Mouse (Mus musculus) neural tube, embryonic 12.5 days (tissue): ENCODE measurements around the gene Safb2. TPM values are rescaled to one million over a fixed set of nuclear protein-coding genes. Genes with fewer than 3 reads are reported as not detected.

Source experiments
- ATAC-seq: fragments of 200-750 bp; cut with Nextera tagmentation; 2 replicates; pipeline ENCODE4 v1.8.0; 2017; ENCODE audit warnings: low read depth, mild to moderate bottlenecking, moderate TSS enrichment, moderate library complexity; ENCODE audit not compliant: low FRiP score
- H3K27ac ChIP-seq: fragments of 300-500 bp; sonication (generic); 2 replicates; pipeline ENCODE4 v1.5.1; 2016
- H3K27me3 ChIP-seq: fragments of 300-500 bp; sonication (generic); replicated peaks from 2 replicates; pipeline ENCODE4 v1.6.1; 2016; ENCODE audit warnings: mild to moderate bottlenecking
- H3K36me3 ChIP-seq: fragments of 300-500 bp; sonication (generic); 2 replicates; pipeline ENCODE4 v1.6.1; 2016; ENCODE audit warnings: mild to moderate bottlenecking
- H3K4me1 ChIP-seq: fragments of 300-500 bp; sonication (generic); 2 replicates; pipeline ENCODE4 v1.6.1; 2016
- H3K4me2 ChIP-seq: fragments of 300-500 bp; sonication (generic); replicated peaks from 2 replicates; pipeline ENCODE4 v1.6.1; 2016; ENCODE audit warnings: mild to moderate bottlenecking
- H3K4me3 ChIP-seq: fragments of 300-500 bp; sonication (generic); 2 replicates; pipeline ENCODE4 v1.5.1; 2016
- H3K9ac ChIP-seq: fragments of 300-500 bp; sonication (generic); 2 replicates; pipeline ENCODE4 v1.6.1; 2016; ENCODE audit warnings: mild to moderate bottlenecking
- H3K9me3 ChIP-seq: fragments of 300-500 bp; sonication (generic); 2 replicates; pipeline ENCODE4 v1.6.1; 2016; ENCODE audit warnings: mild to moderate bottlenecking
- WGBS: fragments of 180-500 bp; shearing (Covaris S2); methylation state at CpG from one replicate; pipeline ENCODE4 v1.1.7; 2016; 5-methylcytosine and 5-hydroxymethylcytosine counted together
- polyA plus RNA-seq: library from polyadenylated mRNA; unstranded; fragments of >200 nt; fragmentation: Nextera tagmentation; extraction: Ambion mirVana; gene quantifications from 2 replicates; pipeline ENCODE4 v1.2.1, GENCODE M21; 2016

The Safb2 gene
- polyA plus RNA-seq, 1 experiment from 2014 or later: 90.5 TPM

DNA sequence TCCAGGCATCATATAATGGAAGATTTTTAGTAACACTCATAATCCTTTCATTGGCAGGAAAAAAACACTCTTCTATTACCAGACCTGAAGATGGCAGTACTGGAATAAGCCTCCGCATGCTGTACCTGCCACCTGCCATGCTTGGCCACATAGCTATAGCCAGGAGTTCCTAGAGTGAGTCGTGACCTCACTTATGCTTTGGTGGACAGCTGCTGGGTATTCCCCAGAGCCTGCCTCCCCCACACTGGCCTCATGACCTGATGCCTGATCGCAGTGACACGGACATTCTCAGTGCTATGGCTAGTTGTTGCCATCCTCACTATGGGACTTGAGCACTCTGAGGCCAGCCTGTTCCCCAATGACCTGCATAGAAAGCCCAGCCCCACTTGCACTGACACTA is 14.1 kb downstream of the Safb2 start:
- peaks cover 3% of the 10 kb centered on the region; the same call in 1 of the 2 replicates for H3K4me1 ChIP-seq
- H3K9me3 ChIP-seq: no peaks in the 10 kb centered on the region
- ATAC-seq: no peak
- WGBS: 94% methylated on average over 4 of the region's 4 CpGs
- H3K9ac ChIP-seq: no peak overlapping the region
- H3K27me3 ChIP-seq: no peaks in the 10 kb centered on the region
- peaks cover 95% of the 10 kb centered on the region for H3K36me3 ChIP-seq
- no peak overlapping the region for H3K4me3 ChIP-seq
- no peak overlapping the region for H3K27ac ChIP-seq
- H3K4me2 ChIP-seq: no peak overlapping the region

DNA sequence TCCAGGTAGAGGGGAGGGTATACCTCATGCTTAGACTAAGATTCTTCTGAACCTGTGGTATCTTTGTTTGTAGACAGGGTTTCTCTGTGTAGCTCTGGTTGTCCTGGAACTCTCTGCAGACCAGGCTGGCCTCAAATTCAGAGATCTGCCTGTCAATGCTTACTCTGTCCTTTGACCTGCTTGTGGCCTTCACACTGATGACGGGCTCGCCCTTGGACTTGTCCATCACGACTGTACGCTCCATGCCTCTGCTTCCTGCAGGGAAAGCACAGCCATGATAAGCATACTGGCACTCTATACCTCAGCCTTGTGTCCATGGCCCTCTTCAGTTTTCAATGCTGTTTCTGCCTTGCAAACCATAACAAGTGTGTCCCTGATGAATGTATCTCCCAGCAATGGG is 17.0 kb downstream of the Safb2 start:
- H3K36me3 ChIP-seq: peaks cover 97% of the 10 kb centered on the region
- H3K9me3 ChIP-seq: no peaks in the 10 kb centered on the region
- no peak for ATAC-seq
- no peaks in the 10 kb centered on the region for H3K4me1 ChIP-seq
- no peak overlapping the region for H3K4me3 ChIP-seq
- WGBS: over 99% methylated on average over 4 of the region's 4 CpGs
- no peaks in the 10 kb centered on the region for H3K27me3 ChIP-seq
- no peak overlapping the region for H3K9ac ChIP-seq
- no peak overlapping the region for H3K4me2 ChIP-seq
- no peak overlapping the region for H3K27ac ChIP-seq

- no peak for ATAC-seq
- 88% methylated on average over 5 of the region's 5 CpGs for WGBS
- Histone ChIP-seq H3K4me3 (no peak overlapping the region), H3K27me3 (no peaks in the 10 kb centered on the region), H3K36me3 (peaks cover 98% of the 10 kb centered on the region), H3K9ac (no peak overlapping the region), H3K27ac (no peak overlapping the region), H3K4me1 (no peaks in the 10 kb centered on the region), H3K9me3 (no peaks in the 10 kb centered on the region), H3K4me2 (no peak overlapping the region)
Observed at GRCm38 (mm10) chr17:56566918-56567317, 17.5 kb downstream of the Safb2 start.

DNA sequence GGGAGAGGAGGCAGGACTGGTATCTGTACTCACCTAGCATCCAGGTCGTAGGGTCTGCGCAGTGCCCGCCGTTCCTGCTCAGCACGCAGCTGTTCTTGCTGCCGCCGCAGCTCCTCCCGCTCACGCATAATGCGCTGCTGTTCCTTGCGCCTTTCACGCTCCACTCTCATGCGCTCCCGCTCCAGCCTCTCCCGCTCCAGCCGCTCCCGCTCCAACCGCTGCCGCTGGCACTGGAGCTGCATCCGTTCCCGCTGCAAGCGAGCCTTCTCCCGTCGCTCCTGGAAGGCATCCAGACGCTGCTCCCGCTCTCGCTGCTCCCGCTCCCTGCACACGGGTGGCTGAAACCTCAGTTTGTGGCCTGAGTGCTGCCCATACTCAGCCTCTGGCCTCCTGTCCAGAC is 18.1 kb downstream of the Safb2 start:
- 96% methylated on average over 29 of the region's 29 CpGs for WGBS
- Histone ChIP-seq H3K27ac (no peak overlapping the region), H3K9ac (no peak overlapping the region), H3K4me2 (no peak overlapping the region), H3K36me3 (peaks cover 98% of the 10 kb centered on the region), H3K4me3 (no peak overlapping the region), H3K27me3 (no peaks in the 10 kb centered on the region), H3K4me1 (no peaks in the 10 kb centered on the region), H3K9me3 (no peaks in the 10 kb centered on the region)
- ATAC-seq: no peak

DNA sequence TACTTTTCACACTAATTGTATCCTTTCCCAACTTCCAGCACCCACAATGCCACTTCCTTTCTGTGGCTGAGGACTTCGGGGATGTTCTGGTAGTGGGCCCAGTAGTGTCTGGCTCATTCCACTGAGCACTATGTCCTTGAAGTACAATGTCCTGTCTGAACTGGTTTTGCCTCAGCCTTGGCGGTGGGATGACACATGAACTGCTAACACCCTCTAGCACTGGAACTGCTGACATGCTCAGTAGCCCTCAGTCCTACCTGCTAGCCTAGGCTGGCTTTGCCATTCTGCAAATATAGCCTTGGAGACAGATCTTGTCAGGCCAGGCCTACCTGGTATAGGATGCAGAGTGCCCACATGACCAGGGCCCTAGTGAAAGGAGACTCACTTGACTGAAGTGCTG is 22.5 kb downstream of the Safb2 start:
- no peaks in the 10 kb centered on the region for H3K27me3 ChIP-seq
- ATAC-seq: no peak
- no peak overlapping the region for H3K4me2 ChIP-seq
- H3K4me1 ChIP-seq: no peaks in the 10 kb centered on the region
- no peak overlapping the region for H3K9ac ChIP-seq
- H3K36me3 ChIP-seq: peaks cover 61% of the 10 kb centered on the region
- WGBS: 99% methylated on average over 2 of the region's 2 CpGs
- no peak overlapping the region for H3K4me3 ChIP-seq
- no peak overlapping the region for H3K27ac ChIP-seq
- H3K9me3 ChIP-seq: no peaks in the 10 kb centered on the region

- Histone ChIP-seq H3K4me2 (no peak overlapping the region), H3K9ac (no peak overlapping the region), H3K9me3 (no peaks in the 10 kb centered on the region), H3K4me3 (no peak overlapping the region), H3K36me3 (peaks cover 44% of the 10 kb centered on the region), H3K4me1 (no peaks in the 10 kb centered on the region), H3K27me3 (no peaks in the 10 kb centered on the region), H3K27ac (no peak overlapping the region)
- ATAC-seq: no peak
- 87% methylated on average over 1 of the region's 1 CpGs for WGBS
Observed at GRCm38 (mm10) chr17:56560131-56560530, 24.3 kb downstream of the Safb2 start.

- 81% methylated on average over 3 of the region's 3 CpGs for WGBS
- H3K4me3 ChIP-seq: no peak overlapping the region
- H3K27me3 ChIP-seq: no peaks in the 10 kb centered on the region
- 0 out of 2 replicates have a peak, but pooled peaks cover under 1% of the 10 kb centered on the region for H3K4me1 ChIP-seq
- H3K27ac ChIP-seq: no peak overlapping the region
- H3K9ac ChIP-seq: no peak overlapping the region
- H3K36me3 ChIP-seq: peaks cover 36% of the 10 kb centered on the region
- H3K9me3 ChIP-seq: no peaks in the 10 kb centered on the region
- H3K4me2 ChIP-seq: no peak overlapping the region
- ATAC-seq: no peak
Observed at GRCm38 (mm10) chr17:56559386-56559785, 25.0 kb downstream of the Safb2 start.

DNA sequence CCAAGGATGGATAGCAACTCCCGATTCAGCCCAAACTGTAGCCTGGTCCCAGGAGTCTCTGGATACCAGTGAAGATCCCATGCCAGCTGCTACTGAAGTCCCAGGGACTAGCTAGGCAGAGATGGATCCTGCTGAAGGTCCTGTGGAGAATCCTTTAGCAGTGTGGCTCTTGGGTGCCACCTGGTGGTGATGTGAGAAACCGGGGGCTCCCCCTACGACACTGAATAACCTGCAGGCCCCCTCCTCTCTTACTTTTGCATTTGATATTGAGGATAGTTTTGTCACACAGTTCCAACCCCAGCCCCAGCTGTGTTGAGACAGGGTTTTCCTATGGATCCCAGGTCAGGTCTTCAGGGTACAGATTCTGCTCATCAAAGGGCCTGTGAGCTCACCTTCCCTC is 25.9 kb downstream of the Safb2 start:
- 17% methylated on average over 3 of the region's 3 CpGs for WGBS
- no peak overlapping the region for H3K4me3 ChIP-seq
- ATAC-seq: peak; percentile 59
- H3K4me1 ChIP-seq: 0 out of 2 replicates have a peak, but pooled peaks cover 3% of the 10 kb centered on the region
- H3K27me3 ChIP-seq: no peaks in the 10 kb centered on the region
- H3K36me3 ChIP-seq: peaks cover 27% of the 10 kb centered on the region
- no peak overlapping the region for H3K27ac ChIP-seq
- H3K9ac ChIP-seq: no peak overlapping the region
- H3K9me3 ChIP-seq: no peaks in the 10 kb centered on the region
- H3K4me2 ChIP-seq: no peak overlapping the region

DNA sequence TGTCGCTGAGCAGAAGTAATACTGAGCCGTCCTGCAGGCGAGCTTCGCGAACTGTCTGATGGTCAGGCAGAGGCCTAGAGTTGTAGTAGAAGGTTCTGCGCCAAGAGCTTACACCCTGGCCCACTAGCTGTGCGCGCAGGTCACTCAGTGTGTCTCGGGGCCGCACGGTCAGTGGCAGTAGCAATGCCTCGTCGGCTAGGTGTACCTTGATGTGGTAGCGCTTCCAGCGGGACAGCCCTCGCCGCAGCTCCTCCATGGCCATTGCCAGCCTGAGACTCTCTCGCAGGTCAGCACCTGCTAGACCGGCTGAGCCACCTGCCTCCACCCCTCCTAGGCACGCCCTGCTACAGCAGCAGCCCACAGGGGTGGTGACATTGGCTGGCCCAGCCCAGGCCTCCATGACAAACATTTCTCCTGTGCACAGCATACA is 30.2 kb downstream of the Safb2 start, which contains the start of gene Gm20219:
Gene Gm20219 (minus strand): TSS at position 266 of the 430 bp plus-strand sequence.
- no peak within 1 kb of the TSS; the same call in 1 of the 2 replicates for H3K9ac ChIP-seq
- 78% methylated on average over 20 of the region's 20 CpGs for WGBS

DNA sequence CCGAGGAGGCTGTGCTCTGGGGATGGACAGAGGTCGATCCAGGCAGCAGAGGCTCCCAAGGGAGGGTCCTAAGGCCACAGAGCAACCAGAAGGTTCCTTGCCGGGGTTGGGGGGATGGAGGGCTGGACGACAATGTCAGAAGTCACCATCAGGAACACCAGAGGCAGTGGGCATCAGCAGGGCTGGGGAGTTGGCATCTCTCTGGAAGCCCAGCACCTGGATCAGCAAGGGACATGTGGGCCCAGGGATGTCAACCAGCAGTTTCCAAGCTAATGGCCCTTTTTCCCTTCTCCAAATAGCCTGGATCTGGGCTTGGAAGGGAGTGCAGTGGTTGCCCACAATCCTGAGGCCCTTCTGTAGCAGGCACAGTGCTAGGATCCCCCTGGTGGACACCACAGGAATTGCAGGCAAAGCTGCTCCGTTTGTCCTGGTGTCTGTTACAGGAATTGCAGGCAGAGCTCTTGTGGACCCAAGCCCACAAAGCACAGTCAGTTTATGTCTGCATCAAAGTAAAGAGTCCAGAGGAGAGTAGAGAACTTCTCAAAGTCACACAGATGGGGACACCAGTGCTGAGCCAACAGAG is 31.5 kb downstream of the Safb2 start:
- Histone ChIP-seq H3K4me3 (no peak overlapping the region), H3K27me3 (no peaks in the 10 kb centered on the region), H3K4me1 (peaks cover 35% of the 10 kb centered on the region), H3K9me3 (no peaks in the 10 kb centered on the region), H3K9ac (no peak overlapping the region), H3K27ac (peak overlapping the region; percentile 82), H3K36me3 (no peaks in the 10 kb centered on the region), H3K4me2 (0 out of 2 replicates have a peak overlapping the region, but pooled peaks have one; percentile 18)
- peak; percentile 25 for ATAC-seq
- WGBS: 53% methylated on average over 5 of the region's 5 CpGs

More for the DNA sequence above, 30.2 kb downstream of the Safb2 start, which contains the start of gene Gm20219:
- ATAC-seq: no peak
- H3K4me2 ChIP-seq: no peak within 1 kb of the TSS
- no peak within 1 kb of the TSS for H3K4me3 ChIP-seq
- no peaks in the 10 kb centered on the region for H3K9me3 ChIP-seq
- H3K36me3 ChIP-seq: no peaks in the 10 kb centered on the region
- H3K27ac ChIP-seq: no peak within 1 kb of the TSS
- no peaks in the 10 kb centered on the region for H3K27me3 ChIP-seq
- peaks cover 24% of the 10 kb centered on the region for H3K4me1 ChIP-seq

DNA sequence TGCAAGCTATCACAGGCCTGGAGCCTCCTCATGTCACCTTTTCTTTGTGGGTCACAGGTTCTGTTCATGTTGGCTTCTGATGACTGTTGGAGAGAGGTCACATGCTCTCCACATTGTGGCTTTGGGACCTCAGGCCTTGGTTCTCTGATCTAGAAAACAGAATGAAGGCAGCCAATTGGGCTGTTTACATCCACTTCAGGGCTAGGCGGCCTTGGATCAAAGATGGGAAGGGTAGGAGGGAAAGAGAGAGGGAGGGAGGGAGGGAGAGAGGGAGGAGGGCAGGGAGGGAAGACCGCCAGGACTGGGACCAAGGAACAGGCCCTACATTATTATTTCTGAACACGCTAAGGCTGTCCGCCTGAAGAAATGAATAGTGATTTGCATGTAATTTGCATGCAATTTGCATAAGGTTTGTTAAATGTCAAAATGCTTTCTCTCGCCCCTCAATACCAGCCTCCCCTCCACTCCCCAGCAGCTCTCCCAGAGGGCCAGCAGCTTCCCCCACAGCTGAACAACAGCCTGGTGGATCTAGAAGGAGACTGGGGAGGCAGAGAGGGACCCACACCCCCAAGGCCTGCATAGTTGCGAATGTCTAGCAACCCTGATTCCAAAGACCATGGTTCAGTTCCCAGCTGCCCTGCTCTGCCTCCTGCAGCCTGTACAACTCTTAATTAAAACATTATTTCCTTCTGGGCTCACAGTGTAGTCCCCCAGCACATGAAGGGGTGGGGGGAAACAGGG is 32.4 kb downstream of the Safb2 start:
- no peak overlapping the region for H3K9ac ChIP-seq
- H3K4me2 ChIP-seq: 0 out of 2 replicates have a peak overlapping the region, but pooled peaks have one; percentile 18
- WGBS: 40% methylated on average over 6 of the region's 6 CpGs

DNA sequence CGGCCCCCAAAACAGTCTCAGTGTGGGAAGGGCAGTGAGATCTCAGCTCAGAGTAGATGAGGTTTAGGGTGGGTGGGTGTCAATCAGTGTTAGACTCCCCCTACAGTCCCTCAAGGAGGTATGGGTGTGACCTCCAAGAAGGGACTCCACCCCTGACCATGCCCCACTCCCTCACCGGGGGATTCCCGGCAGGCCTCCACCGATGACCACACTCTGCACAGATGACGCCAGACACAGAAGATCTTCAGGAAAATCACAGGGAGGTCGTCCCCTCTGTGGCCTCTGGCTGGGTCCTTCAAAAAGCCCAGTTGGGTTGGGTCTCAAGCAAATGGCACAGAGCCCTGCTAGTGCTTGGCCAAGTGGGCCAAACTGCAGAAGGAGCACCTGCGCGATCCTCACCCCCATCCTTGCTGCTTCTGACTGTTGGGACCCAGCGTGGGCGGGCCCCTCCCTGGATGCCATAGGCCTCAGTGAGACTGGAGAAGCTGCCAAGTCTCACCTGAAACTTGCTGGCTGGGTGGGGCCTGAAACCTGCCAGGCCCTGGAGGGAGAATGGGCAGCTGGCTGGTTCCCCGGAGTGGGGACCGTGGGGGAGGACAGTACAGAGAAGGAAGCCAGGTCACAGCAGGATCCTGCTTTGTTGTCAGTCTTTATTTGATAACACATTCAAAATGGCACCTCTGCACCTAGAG is 33.5 kb downstream of the Safb2 start:
- 82% methylated on average over 12 of the region's 12 CpGs for WGBS
- peaks cover 42% of the 10 kb centered on the region for H3K4me1 ChIP-seq
- ATAC-seq: no peak

More for the DNA sequence above, 32.4 kb downstream of the Safb2 start:
- peak overlapping the region; percentile 82 for H3K27ac ChIP-seq
- peak; percentile 79 for ATAC-seq
- no peak overlapping the region for H3K4me3 ChIP-seq
- H3K4me1 ChIP-seq: peaks cover 41% of the 10 kb centered on the region
- H3K27me3 ChIP-seq: no peaks in the 10 kb centered on the region
- no peaks in the 10 kb centered on the region for H3K36me3 ChIP-seq
- H3K9me3 ChIP-seq: no peaks in the 10 kb centered on the region

More for the DNA sequence above, 33.5 kb downstream of the Safb2 start:
- Histone ChIP-seq H3K27me3 (no peaks in the 10 kb centered on the region), H3K9me3 (no peaks in the 10 kb centered on the region), H3K27ac (no peak overlapping the region), H3K4me2 (no peak overlapping the region), H3K4me3 (no peak overlapping the region), H3K36me3 (no peaks in the 10 kb centered on the region), H3K9ac (no peak overlapping the region)
